Mouse (Mus musculus): ENCODE measurements at regions not wholly inside any gene's neighbourhood (a gene's known extent, or its start where the extent isn't known, plus 50 kb on each side); places are given as distances from the start of the nearest gene placed in this dataset.

GRCm38 (mm10) chr13:39351606-39352005 lies 390.9 kb upstream of the Slc35b3 start:
- DNase-seq: no peak

- no peak for DNase-seq
These were observed 390.0 kb upstream of the Slc35b3 start for GRCm38 (mm10) chr13:39350668-39351067.

DNA sequence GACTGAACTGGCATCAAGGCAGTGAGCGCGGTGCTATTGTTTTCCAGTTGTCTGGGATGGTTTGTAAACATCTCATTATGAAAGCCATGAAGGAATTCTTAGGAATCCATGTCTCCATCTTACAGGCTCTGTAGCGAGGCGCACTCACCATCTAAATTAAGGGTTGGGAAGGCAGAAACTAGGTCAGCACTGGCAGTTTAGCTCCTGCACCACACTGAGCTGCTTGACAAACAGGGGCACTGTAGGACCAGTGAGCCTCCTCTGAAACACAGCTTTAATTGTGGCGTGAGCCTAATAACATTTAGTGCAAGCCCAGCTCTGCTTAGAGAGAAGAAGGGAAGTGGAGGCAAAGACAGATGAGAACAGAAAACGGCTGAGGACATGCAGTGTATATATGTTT lies 387.1 kb upstream of the Slc35b3 start:
- no peak for DNase-seq

DNA sequence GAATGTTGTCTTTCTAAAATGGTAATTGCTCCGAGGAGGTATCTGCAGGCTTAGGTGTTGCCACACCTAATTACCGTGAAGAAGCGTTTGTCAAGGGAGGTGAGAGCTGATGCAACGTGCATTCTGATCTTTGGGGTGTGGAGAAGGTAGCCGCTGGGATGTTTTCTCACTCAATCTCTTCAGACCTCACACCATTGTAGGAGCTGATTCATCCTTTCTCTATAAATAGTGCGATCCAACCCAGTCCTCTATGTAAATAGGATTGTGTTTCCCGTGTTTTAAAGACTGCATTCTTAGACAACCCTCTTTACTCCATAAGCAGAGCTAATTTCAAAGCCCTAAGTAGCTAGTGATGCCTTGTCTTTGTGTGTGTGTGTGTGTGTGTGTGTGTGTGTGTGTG lies 374.2 kb upstream of the Slc35b3 start:
- no peak for DNase-seq

GRCm38 (mm10) chr13:39329794-39330193 lies 369.1 kb upstream of the Slc35b3 start:
- no peak for DNase-seq

DNA sequence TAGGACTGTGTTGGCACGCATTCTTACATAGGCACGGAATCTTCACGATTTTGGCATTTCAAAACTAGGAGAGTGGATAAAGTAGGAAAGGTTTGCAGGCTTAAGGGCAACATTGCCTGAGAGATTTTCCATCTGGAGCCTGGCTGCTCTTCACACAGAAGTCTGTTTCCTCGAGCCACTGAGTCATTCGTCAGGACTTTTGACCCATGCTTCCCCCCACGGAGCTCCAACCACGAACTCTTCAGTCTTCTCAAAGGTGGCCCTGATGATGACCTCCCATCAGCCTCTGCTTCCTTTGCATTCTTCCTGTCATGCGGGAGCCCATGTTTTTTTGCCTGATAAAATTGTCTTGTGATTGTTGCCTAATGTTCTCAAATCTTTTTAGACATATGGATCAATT lies 365.5 kb upstream of the Slc35b3 start:
- no peak for DNase-seq

GRCm38 (mm10) chr13:39321111-39321510 lies 360.4 kb upstream of the Slc35b3 start:
- DNase-seq: no peak

GRCm38 (mm10) chr13:39309758-39310157 lies 349.1 kb upstream of the Slc35b3 start:
- no peak for DNase-seq

DNA sequence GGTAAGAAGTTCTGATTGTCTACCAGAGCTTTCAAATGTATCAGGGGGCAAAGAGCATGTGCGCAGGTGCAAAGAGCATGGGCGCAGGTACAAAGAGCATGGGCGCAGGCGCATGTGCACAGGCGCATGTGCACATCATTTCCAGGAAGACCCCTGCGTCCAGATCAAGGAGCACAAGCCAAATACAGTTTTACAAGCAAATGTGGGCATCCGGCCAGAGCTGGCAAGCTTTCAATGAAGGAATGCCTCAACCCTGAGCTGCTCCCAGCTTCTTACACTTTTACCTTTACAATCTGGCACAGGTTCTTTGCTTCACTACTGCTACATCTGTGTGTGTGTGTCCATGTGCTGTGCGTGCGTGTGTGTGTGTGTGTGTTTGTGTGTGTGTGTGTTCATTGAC lies 347.2 kb upstream of the Slc35b3 start:
- DNase-seq: no peak

DNA sequence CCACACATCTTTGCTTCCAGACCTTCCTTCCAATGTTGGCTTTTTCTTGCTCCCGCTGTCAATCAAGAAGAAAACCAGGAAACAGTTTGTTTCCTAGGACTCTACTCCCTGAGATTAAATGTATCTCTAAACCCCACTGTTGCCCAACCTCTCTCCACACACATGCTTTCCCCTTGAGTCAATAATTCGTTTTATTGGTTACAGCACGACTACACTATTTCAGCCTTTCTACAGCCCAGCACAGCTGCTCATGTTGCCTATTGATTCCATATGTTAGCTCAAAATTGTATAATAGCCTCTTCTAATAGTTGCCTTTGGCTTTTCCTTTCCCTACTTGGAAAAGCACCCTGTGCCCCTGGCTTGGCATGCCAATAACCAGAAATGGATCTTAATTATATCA lies 346.2 kb upstream of the Slc35b3 start:
- DNase-seq: no peak

DNA sequence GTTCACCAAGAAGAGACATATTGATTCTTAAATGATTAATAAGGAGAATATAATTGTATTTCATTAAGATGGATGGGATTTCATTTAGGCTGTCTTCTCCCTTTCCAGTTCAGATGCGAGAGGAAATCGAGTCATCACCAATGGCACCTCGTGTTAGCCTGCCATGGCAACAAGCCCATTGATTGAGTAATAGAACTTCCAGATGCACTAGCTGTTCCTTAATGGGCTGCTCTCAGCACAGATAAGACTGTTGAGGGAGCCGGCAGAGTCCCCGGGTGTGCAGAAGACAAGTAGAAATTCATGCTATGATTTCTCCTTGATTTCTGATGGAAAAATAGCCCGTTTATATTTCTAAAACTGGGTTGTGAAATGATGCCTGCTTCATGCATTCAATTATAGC lies 336.5 kb upstream of the Slc35b3 start:
- DNase-seq: no peak

DNA sequence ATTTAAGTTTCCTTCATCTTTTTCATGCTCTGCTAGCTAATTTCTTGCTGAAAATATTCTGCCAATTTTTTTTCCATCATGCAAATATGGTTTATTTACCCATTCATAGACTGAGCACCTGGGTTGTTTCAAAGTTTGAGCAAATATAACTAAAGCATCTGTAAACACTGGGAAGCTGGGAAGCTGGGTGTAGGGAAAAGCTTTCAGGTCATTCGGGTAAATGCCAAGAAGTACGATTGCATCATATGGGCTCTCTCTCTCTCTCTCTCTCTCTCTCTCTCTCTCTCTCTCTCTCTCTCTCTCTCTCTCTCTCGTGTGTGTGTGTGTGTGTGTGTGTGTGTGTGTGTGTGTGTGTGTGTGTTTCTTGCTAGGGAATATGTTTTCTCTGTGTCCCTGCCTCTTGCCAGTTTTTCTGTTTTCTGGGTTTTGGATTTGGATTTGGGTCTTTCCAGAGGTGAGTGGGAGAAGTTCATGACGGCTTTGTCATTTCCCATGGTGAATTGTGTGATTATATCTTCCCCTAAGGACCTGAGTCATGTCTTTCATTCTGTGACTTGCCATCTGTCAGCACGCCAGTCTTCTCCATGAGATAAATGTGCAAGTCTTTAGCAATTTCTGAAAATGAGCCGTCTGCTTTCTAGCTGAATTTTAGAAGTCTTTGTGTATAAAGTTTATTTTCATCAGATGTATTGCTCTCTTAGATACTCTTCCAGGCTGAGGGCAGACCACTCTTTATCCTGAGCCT lies 329.7 kb upstream of the Slc35b3 start:
- DNase-seq: no peak

DNA sequence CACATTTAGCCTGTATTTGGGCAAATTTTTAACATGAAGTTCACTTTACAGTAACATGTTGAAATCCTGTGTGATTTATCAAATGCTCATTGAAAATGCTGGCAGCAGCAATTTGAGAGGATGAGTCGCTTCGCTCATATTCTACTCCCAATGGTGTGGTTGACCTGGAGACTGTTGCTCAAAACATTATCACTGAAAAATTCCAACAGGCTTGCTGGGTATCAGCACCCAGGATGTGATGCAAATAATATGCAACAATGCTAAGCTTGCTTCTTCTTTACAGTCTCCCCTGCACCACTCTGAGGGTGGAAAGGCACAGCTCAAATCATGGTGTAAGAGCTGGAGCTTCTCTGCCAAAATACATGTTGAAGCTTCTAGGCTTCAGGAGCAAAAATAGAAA lies 321.6 kb upstream of the Slc35b3 start:
- no peak for DNase-seq

GRCm38 (mm10) chr13:39278101-39278500 lies 317.4 kb upstream of the Slc35b3 start:
- no peak for DNase-seq

GRCm38 (mm10) chr13:39266024-39266423 lies 305.3 kb upstream of the Slc35b3 start:
- no peak for DNase-seq

GRCm38 (mm10) chr13:39256708-39257107 lies 296.0 kb upstream of the Slc35b3 start:
- no peak for DNase-seq

- DNase-seq: no peak
These were observed 294.7 kb upstream of the Slc35b3 start for GRCm38 (mm10) chr13:39255338-39255737.

DNA sequence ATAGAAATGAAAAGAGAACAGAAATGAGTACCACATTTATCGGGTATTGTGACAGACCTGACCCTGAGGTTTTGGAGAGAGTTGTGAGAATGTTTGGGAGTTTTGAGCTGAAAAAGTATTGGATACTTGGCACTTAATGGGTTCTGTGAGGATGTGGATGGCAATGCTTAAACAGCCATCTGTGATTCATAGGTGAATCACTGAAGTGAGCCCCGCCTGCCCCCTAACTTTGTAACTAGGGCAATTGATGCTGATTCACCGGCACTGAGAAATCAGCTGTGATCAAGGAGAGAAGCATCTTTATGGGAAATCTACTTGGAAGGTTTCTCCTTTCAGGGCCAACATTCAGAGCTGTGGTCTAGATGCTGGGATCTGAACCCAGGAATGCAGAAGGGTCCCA lies 291.9 kb upstream of the Slc35b3 start:
- no peak for DNase-seq

- no peak for DNase-seq
These were observed 289.4 kb upstream of the Slc35b3 start for GRCm38 (mm10) chr13:39250096-39250495.

GRCm38 (mm10) chr13:39226829-39227228 lies 266.2 kb upstream of the Slc35b3 start:
- no peak for DNase-seq

DNA sequence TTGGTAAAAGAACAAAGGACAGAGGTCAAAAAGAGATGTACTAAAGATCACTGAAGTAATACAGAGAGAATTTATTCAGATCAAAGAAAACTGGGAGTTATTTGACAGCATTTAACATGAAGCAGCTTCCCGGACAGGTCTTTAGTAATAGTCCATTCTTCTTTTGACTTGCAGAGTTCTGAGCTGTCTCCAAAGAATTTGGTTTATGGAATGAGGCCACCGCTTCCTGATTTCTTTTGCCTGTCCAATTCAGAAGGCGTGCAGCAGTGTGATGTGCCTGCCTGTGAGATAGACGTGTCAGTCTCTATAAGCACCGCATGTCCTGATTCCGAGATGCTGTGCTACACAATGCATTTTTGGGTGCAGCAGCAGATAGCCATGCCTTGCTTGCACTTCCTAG lies 265.0 kb upstream of the Slc35b3 start:
- DNase-seq: no peak

DNA sequence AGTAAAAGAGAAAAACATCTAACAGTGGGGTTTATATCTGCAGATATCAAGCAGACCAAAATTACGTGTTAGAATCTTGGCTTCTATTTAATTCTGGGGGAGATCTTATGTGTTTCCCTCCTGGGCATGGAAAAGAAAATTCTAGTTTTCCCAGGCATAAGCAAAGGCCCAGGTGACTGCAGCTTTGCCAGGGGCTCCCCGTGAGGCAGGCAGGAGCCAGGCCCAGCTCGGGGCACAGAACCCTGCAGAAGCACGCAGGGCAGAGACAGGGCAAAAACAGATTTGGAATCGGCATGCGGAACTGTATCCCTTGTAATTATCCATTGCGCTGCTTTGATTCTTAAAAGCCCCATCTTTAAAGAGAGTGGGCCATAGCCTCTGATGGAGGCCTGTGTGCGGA lies 250.4 kb upstream of the Slc35b3 start:
- DNase-seq: no peak

GRCm38 (mm10) chr13:39183715-39184179 lies 223.1 kb upstream of the Slc35b3 start:
- no peak for DNase-seq

GRCm38 (mm10) chr13:39161980-39162379 lies 201.3 kb upstream of the Slc35b3 start:
- no peak for DNase-seq

DNA sequence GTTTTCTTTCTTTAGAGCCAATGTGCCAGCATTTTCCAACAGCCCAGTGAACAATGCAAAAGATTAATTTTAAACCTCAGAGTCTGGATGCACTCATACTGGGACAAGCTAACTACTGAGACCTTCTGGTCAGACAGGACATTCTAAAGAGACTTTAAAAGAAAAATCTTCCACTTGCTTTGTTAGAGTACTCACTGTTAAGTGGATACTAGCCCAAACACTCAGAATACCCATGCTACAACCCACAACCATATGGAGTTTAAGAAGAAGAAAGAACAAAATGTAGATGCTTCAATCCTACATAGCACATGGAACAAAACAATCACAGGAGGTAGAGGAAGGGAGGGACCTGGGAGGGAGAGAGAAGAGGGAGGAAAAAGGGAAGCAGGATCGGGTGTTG lies 167.3 kb upstream of the Slc35b3 start:
- no peak for DNase-seq

All from gastrocnemius, postnatal 25 days (tissue).